Mouse (Mus musculus) cortical plate, adult 2 months (tissue): ENCODE measurements around the gene Atf3.

Experiments used
- CTCF ChIP-seq: fragments of 200-500 bp; IDR thresholded peaks from 2 replicates; pipeline ENCODE4 v1.5.1; 2011; ENCODE audit warnings: mild to moderate bottlenecking, control low read depth, low read length; ENCODE audit not compliant: insufficient read depth; ENCODE audit errors: extremely low read depth
- POLR2A ChIP-seq: fragments of 200-500 bp; IDR thresholded peaks from 2 replicates; pipeline ENCODE4 v1.6.1; 2011; ENCODE audit warnings: mild to moderate bottlenecking, low read length, control low read depth; ENCODE audit not compliant: insufficient read depth; ENCODE audit errors: extremely low read depth

DNA sequence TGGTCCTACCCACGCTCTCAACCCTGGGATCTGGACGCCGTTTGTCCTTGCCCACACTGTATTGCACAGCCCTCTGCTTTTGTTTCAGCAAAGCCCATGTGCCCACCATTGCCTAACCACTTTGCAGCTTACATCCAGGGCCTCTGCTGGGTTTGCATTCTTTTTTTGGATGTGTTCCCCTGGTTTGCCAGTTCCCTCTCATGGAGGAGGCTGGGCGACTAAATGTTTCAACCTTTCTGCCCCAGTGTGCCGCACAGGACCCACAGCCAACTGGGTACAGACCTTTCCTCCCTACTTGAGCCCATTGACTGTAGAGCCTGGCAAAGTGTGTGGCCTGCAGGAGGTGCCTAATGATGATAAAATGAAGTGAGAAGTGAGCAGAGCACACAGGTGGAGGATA is 38.3 kb upstream of the Atf3 start:
- TF ChIP-seq CTCF (no peak), POLR2A (no peak)
